8 mouse cellular contexts compared by ENCODE assay signal in the genomic region with DNA sequence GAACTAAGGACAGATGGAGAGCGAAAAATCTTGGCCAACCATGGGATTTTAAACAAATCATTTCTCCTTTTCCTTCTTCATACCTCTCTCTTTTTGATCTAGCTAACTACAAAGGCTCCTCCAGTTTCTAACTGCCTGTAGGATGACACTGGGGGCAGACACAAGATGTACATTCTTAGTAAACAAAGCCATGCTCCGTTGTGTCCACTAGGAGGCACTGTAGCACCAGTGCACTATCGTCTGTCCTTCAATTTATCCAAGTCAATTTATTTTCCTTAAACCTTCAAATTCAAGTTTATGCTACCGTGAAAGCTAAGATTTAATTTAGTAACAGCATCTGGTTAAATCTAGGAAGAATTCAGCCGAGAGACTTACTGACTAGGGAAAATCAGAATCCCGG. TPM values are rescaled to one million over a fixed set of nuclear protein-coding genes. Genes with fewer than 3 reads are reported as not detected.
DNase-seq lines count a peak whose midpoint lies in the region; ATAC-seq and TF ChIP-seq lines count a peak whose summit lies in the region.

No protein-coding gene starts in this region.

- peak; percentile 43; the same call in 1 of the 2 replicates for TF ChIP-seq CTCF in cerebellum, adult 2 months (IDR thresholded peaks at IDR 0.05; ENCODE audit: borderline replicate concordance, insufficient read depth, low read depth, low read length)

- H3K36me3 ChIP-seq in midbrain, embryonic 11.5 days (ENCODE audit: control insufficient read depth, insufficient read depth, low read length) = no peaks in the 10 kb centered on the region
- H3K36me3 ChIP-seq in midbrain, embryonic 16.5 days (ENCODE audit: control insufficient read depth, insufficient read depth, low read length) = no peaks in the 10 kb centered on the region

- no peak for DNase-seq in cerebellum, adult 2 months
- no peak for DNase-seq in cerebellum, adult 9-11 months
- DNase-seq in midbrain, embryonic 11.5 days (ENCODE audit: low spot score, missing footprints) = peak; percentile 93
- peak; percentile 67 for DNase-seq in c-Kit-positive CD71-positive TER-119-positive erythroid progenitor cells, embryonic 14.5 days (ENCODE audit: low spot score)
- DNase-seq in yolk sac, embryonic 10.5 days (ENCODE audit: low spot score) = peak; percentile 39

- H3K4me1 ChIP-seq in cerebellum, adult 2 months (ENCODE audit: control insufficient read depth, insufficient read depth, low read length) = no peaks in the 10 kb centered on the region
- H3K4me1 ChIP-seq in midbrain, embryonic 11.5 days (ENCODE audit: control insufficient read depth, insufficient read depth, low read length) = no peaks in the 10 kb centered on the region
- H3K4me1 ChIP-seq in midbrain, embryonic 16.5 days (ENCODE audit: control insufficient read depth, insufficient read depth, low read length) = no peaks in the 10 kb centered on the region

- no peak for TF ChIP-seq POLR2A in cerebellum, adult 2 months (IDR thresholded peaks at IDR 0.05; ENCODE audit: borderline replicate concordance, insufficient read depth, low read length)

- ATAC-seq in midbrain, embryonic 11.5 days (ENCODE audit: low FRiP score) = no peak
- ATAC-seq in midbrain, embryonic 16.5 days = no peak
- ATAC-seq in inflammation-experienced regulatory T-cells, adult 6 months = peak; percentile 64
- ATAC-seq in megakaryocyte progenitor cell, adult 5-6 weeks (replicated peaks; ENCODE audit: poor library complexity) = peak; percentile 76

- no peaks in the 10 kb centered on the region for H3K27me3 ChIP-seq in cerebellum, adult 2 months (ENCODE audit: control insufficient read depth, insufficient read depth, low read length)
- no peaks in the 10 kb centered on the region for H3K27me3 ChIP-seq in midbrain, embryonic 11.5 days (ENCODE audit: control insufficient read depth, insufficient read depth, low read length)
- no peaks in the 10 kb centered on the region for H3K27me3 ChIP-seq in midbrain, embryonic 16.5 days (ENCODE audit: control insufficient read depth, insufficient read depth, low read depth, low read length)

- no peak overlapping the region for H3K9ac ChIP-seq in midbrain, embryonic 11.5 days (ENCODE audit: low read length)
- no peak overlapping the region for H3K9ac ChIP-seq in midbrain, embryonic 16.5 days (ENCODE audit: low read depth, low read length)

- no peak overlapping the region for H3K27ac ChIP-seq in cerebellum, adult 2 months (ENCODE audit: insufficient read depth, low read length)
- no peak overlapping the region for H3K27ac ChIP-seq in midbrain, embryonic 11.5 days (ENCODE audit: low read depth, low read length)
- H3K27ac ChIP-seq in midbrain, embryonic 16.5 days (ENCODE audit: low read length) = no peak overlapping the region

- no peak overlapping the region for H3K4me3 ChIP-seq in cerebellum, adult 2 months (replicated peaks; ENCODE audit: insufficient read depth, low read depth, low read length)
- H3K4me3 ChIP-seq in midbrain, embryonic 11.5 days (ENCODE audit: low read depth, low read length) = no peak overlapping the region
- no peak overlapping the region for H3K4me3 ChIP-seq in midbrain, embryonic 16.5 days (ENCODE audit: low read depth, low read length)

- no peak overlapping the region for H3K4me2 ChIP-seq in midbrain, embryonic 11.5 days
- no peak overlapping the region for H3K4me2 ChIP-seq in midbrain, embryonic 16.5 days (ENCODE audit: low read length)

- H3K9me3 ChIP-seq in midbrain, embryonic 11.5 days (ENCODE audit: control insufficient read depth, low read length) = no peaks in the 10 kb centered on the region
- H3K9me3 ChIP-seq in midbrain, embryonic 16.5 days (replicated peaks; ENCODE audit: control insufficient read depth, low read length, poor library complexity, severe bottlenecking) = no peaks in the 10 kb centered on the region

- WGBS in cerebellum, adult 2 months = 19% methylated on average over 6 of the region's 6 CpGs
- WGBS in midbrain, embryonic 11.5 days = 15% methylated on average over 6 of the region's 6 CpGs
- WGBS in midbrain, embryonic 16.5 days = 21% methylated on average over 6 of the region's 6 CpGs

RNA-seq across cellular contexts. Expression of a gene that starts 45.9 kb away (rescaled TPM):
- 14.6 and 16.1 TPM in 2 replicates for polyA plus RNA-seq in cerebellum, adult 2 months (2012; rRNA removed)
- 44.0 and 46.3 TPM in 2 replicates for polyA plus RNA-seq in midbrain, embryonic 11.5 days (2014; fragmentation: Nextera tagmentation; extraction: Ambion mirVana)
- 26.5 and 26.7 TPM in 2 replicates for polyA plus RNA-seq in midbrain, embryonic 16.5 days (2015; fragmentation: Nextera tagmentation; extraction: Ambion mirVana)
- 10 to 100 TPM; 17.6 to 25.3 (median 18.5) TPM for polyA plus RNA-seq in inflammation-experienced regulatory T-cells, adult 6 months (2017; shearing (Covaris generic))
- 218 and 225 TPM in 2 replicates for total RNA-seq in megakaryocyte progenitor cell, adult 5-6 weeks (2015)
- total RNA-seq in megakaryocyte progenitor cell, adult 5-6 weeks (2017) = 188 and 201 TPM in 2 replicates

Comparison
In these comparisons a context has a peak if more than half of its experiments do, and no peak if none do; other contexts are left out.
1. DNase-seq: peak in midbrain, embryonic 11.5 days (single experiment), c-Kit-positive CD71-positive TER-119-positive erythroid progenitor cells, embryonic 14.5 days (single experiment) and yolk sac, embryonic 10.5 days (single experiment); none in cerebellum, adult 2 months (0 of 2) and cerebellum, adult 9-11 months (single experiment).
2. ATAC-seq: peak in inflammation-experienced regulatory T-cells, adult 6 months (single experiment) and megakaryocyte progenitor cell, adult 5-6 weeks (single experiment); none in midbrain, embryonic 11.5 days (single experiment) and midbrain, embryonic 16.5 days (single experiment).